Mouse (Mus musculus): ENCODE data around the gene Rbm31y.
"Not testable (repeated sequence)": the region's sequence is repeated elsewhere in the genome, so short reads cannot be mapped to it uniquely, and the experiment has no call there.

The Rbm31y gene

GRCm38 (mm10) chrY:17400461-17400860 lies at the start of gene Rbm31y:
TSS of gene Rbm31y (plus strand) at chrY:17400761.
- in situ Hi-C loops (cut with MboI, MseI): not testable (repeated sequence)
